Mouse (Mus musculus) liver, postnatal 0 days (tissue): Measurements from ENCODE around the gene Bnipl. TPM values are rescaled to one million over a fixed set of nuclear protein-coding genes. Genes with fewer than 3 reads are reported as not detected.

Source experiments
- ATAC-seq: fragments of 200-750 bp; cut with Nextera tagmentation; 2 replicates; pipeline ENCODE4 v1.8.0; 2017; ENCODE audit warnings: mild to moderate bottlenecking, moderate library complexity
- DNase-seq: peaks from one replicate; pipeline ENCODE4 v3.0.0-alpha.2; 2016
- H3K27ac ChIP-seq: fragments of 300-500 bp; sonication (generic); 2 replicates; pipeline ENCODE4 v1.5.1; 2014; ENCODE audit warnings: antibody characterized with exemption, moderate library complexity, mild to moderate bottlenecking, low read depth
- H3K27me3 ChIP-seq: fragments of 300-500 bp; sonication (generic); 2 replicates; pipeline ENCODE4 v1.6.1; 2014; ENCODE audit warnings: low read length, control low read depth, mixed read lengths; ENCODE audit not compliant: insufficient read depth
- H3K36me3 ChIP-seq: fragments of 300-500 bp; sonication (generic); replicated peaks from 2 replicates; pipeline ENCODE4 v1.6.1; 2014; ENCODE audit warnings: mild to moderate bottlenecking, control low read depth, low read length, moderate library complexity, mixed read lengths; ENCODE audit not compliant: insufficient read depth
- H3K4me1 ChIP-seq: fragments of 300-500 bp; sonication (generic); 2 replicates; pipeline ENCODE4 v1.6.1; 2014; ENCODE audit warnings: antibody characterized with exemption, mild to moderate bottlenecking, control low read depth; ENCODE audit not compliant: insufficient read depth
- H3K4me2 ChIP-seq: fragments of 300-500 bp; sonication (generic); 2 replicates; pipeline ENCODE4 v1.6.1; 2014; ENCODE audit warnings: low read depth, mild to moderate bottlenecking, low read length, moderate library complexity, mixed read lengths
- H3K4me3 ChIP-seq: fragments of 300-500 bp; sonication (generic); 2 replicates; pipeline ENCODE4 v1.5.1; 2014; ENCODE audit warnings: low read depth, low read length
- H3K9ac ChIP-seq: fragments of 300-500 bp; sonication (generic); replicated peaks from 2 replicates; pipeline ENCODE4 v1.6.1; 2014; ENCODE audit warnings: mild to moderate bottlenecking, moderate library complexity
- H3K9me3 ChIP-seq: fragments of 300-500 bp; sonication (generic); 2 replicates; pipeline ENCODE4 v1.6.1; 2016; ENCODE audit warnings: mild to moderate bottlenecking, control low read depth, low read length, mixed read lengths
- CTCF ChIP-seq: sonication (generic); IDR thresholded peaks from 2 replicates; pipeline ENCODE4 v1.5.1; 2016; ENCODE audit warnings: antibody characterized with exemption, low read depth
- EP300 ChIP-seq: IDR thresholded peaks from 2 replicates; pipeline ENCODE4 v1.6.1; 2016; ENCODE audit warnings: antibody characterized with exemption, low read depth, mild to moderate bottlenecking
- WGBS: fragments of 180-500 bp; shearing (Covaris S2); extraction: QIAGEN DNeasy Blood & Tissue Kit; methylation state at CpG from one replicate; pipeline ENCODE4 v1.1.7; 2014; ENCODE audit not compliant: insufficient replicate concordance; 5-methylcytosine and 5-hydroxymethylcytosine counted together
- polyA plus RNA-seq: library from polyadenylated mRNA; unstranded; fragments of >200 nt; fragmentation: Nextera tagmentation; extraction: Ambion mirVana; gene quantifications from 2 replicates; pipeline ENCODE4 v1.2.1, GENCODE M21; 2015

Gene Bnipl
- polyA plus RNA-seq, 1 experiment from 2014 or later: not detected

DNA sequence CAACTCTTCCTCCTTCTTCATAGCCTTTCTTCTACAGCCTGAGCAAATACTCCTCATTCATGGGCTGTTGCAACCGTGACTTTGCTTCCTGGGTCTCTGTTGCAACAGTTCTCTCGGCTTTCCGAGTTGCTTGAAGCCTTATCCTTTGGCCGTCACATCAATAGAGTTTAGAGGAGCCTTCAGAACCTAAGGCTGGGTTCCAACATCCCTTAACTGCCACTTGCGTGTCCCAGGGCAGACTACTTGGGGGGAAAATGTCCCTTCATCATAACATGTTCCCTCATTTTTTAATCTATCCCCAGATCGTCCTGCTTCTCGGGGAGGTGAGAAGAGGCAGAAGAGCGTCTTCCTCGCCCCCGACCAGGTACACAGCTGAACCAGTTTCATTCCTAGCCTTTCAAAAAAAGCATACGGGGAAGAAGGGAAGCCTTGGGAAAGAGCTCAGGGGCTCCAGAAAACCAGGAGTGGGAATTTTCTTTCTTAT is 31.4 kb upstream of the Bnipl start:
- ATAC-seq: peak; percentile 38
- peaks cover 7% of the 10 kb centered on the region for H3K36me3 ChIP-seq
- H3K9me3 ChIP-seq: no peaks in the 10 kb centered on the region
- peak overlapping the region; percentile 74 for H3K4me3 ChIP-seq
- H3K27ac ChIP-seq: peak overlapping the region; percentile 98
- DNase-seq: peak; percentile 72
- WGBS: 0% methylated on average over 11 of the region's 11 CpGs
- TF ChIP-seq EP300 (peak; percentile 31; the same call in 1 of the 2 replicates), CTCF (no peak)
- no peaks in the 10 kb centered on the region for H3K27me3 ChIP-seq
- peak overlapping the region; percentile 86 for H3K9ac ChIP-seq
- peaks cover 29% of the 10 kb centered on the region for H3K4me1 ChIP-seq
- H3K4me2 ChIP-seq: peak overlapping the region; percentile 83

- H3K4me3 ChIP-seq: peak within 1 kb of the TSS; percentile 74
- ATAC-seq: peak; percentile 82
- WGBS: 1% methylated on average over 52 of the region's 53 CpGs
These were observed 30.5 kb upstream of the Bnipl start, which contains the start of the genes Mindy1 and Prune1 for GRCm38 (mm10) chr3:95281216-95282126. TSS of gene Mindy1 (plus strand) at chr3:95281345. TSS of gene Prune1 (minus strand) at chr3:95282076.

DNA sequence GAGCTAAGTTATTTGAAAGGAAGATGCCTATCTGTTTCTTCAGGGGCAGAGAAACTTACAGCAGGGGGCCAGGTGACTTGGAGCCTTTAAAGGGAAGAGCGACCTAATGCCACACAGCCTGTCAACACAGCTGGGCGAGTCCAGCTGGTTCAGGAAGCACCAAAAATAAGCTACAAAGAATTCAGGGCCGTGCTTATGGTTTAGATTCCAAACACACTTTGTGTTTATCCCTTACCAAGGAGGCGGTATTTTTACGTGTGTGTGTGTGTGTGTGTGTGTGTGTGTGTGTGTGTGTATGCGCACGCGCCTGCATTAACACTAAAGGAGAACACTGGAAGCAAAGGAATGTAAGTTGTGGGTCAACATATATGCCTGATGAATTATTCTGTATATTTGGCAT is 29.8 kb upstream of the Bnipl start:
- H3K9ac ChIP-seq: peak overlapping the region; percentile 86
- peak overlapping the region; percentile 74 for H3K4me3 ChIP-seq
- whole genome bisulfite sequencing: 13% methylated on average over 8 of the region's 8 CpGs
- H3K4me2 ChIP-seq: peak overlapping the region; percentile 83
- H3K27ac ChIP-seq: peak overlapping the region; percentile 98
- no peak for ATAC-seq
- 0 out of 2 replicates have a peak, but pooled peaks cover 2% of the 10 kb centered on the region for H3K36me3 ChIP-seq
- no peaks in the 10 kb centered on the region for H3K9me3 ChIP-seq
- TF ChIP-seq EP300 (no peak), CTCF (no peak)
- H3K4me1 ChIP-seq: peaks cover 37% of the 10 kb centered on the region
- H3K27me3 ChIP-seq: no peaks in the 10 kb centered on the region
- peak; percentile 41 for DNase-seq

More at GRCm38 (mm10) chr3:95281216-95282126, 30.5 kb upstream of the Bnipl start, which contains the start of the genes Mindy1 and Prune1:
- no peaks in the 10 kb centered on the region for H3K9me3 ChIP-seq
- H3K4me1 ChIP-seq: peaks cover 34% of the 10 kb centered on the region
- peak; percentile 99 for DNase-seq
- peak within 1 kb of the TSS; percentile 83 for H3K4me2 ChIP-seq
- 0 out of 2 replicates have a peak, but pooled peaks cover 2% of the 10 kb centered on the region for H3K36me3 ChIP-seq
- TF ChIP-seq CTCF: peak; percentile 63
- TF ChIP-seq EP300: 0 out of 2 replicates have a peak, but pooled peaks have one; percentile 49
- H3K27me3 ChIP-seq: no peaks in the 10 kb centered on the region
- H3K9ac ChIP-seq: peak within 1 kb of the TSS; percentile 86
- peak within 1 kb of the TSS; percentile 98 for H3K27ac ChIP-seq

- Histone ChIP-seq H3K9ac (no peak overlapping the region), H3K9me3 (no peaks in the 10 kb centered on the region), H3K27ac (peak overlapping the region; percentile 77), H3K27me3 (no peaks in the 10 kb centered on the region), H3K4me3 (no peak overlapping the region), H3K4me1 (peaks cover 23% of the 10 kb centered on the region), H3K36me3 (no peaks in the 10 kb centered on the region), H3K4me2 (no peak overlapping the region)
- peak; percentile 53 for ATAC-seq
- WGBS: 53% methylated on average over 1 of the region's 1 CpGs
- DNase-seq: peak; percentile 79
- no peak for TF ChIP-seq EP300
These were observed 26.2 kb upstream of the Bnipl start for GRCm38 (mm10) chr3:95277149-95277551.

GRCm38 (mm10) chr3:95276428-95276934 is 25.5 kb upstream of the Bnipl start:
- ATAC-seq: no peak
- no peaks in the 10 kb centered on the region for H3K9me3 ChIP-seq
- no peaks in the 10 kb centered on the region for H3K36me3 ChIP-seq
- no peak for TF ChIP-seq CTCF
- TF ChIP-seq EP300: no peak
- no peak for DNase-seq
- no peak overlapping the region for H3K9ac ChIP-seq
- 58% methylated on average over 5 of the region's 5 CpGs for WGBS
- no peak overlapping the region for H3K4me2 ChIP-seq
- H3K27me3 ChIP-seq: no peaks in the 10 kb centered on the region
- peaks cover 23% of the 10 kb centered on the region for H3K4me1 ChIP-seq
- no peak overlapping the region for H3K4me3 ChIP-seq
- peak overlapping the region; percentile 56 for H3K27ac ChIP-seq

GRCm38 (mm10) chr3:95275161-95275560 is 24.2 kb upstream of the Bnipl start:
- 53% methylated on average over 6 of the region's 6 CpGs for WGBS
- Histone ChIP-seq H3K9ac (no peak overlapping the region), H3K36me3 (no peaks in the 10 kb centered on the region), H3K27ac (no peak overlapping the region), H3K4me3 (no peak overlapping the region), H3K4me1 (peaks cover 20% of the 10 kb centered on the region), H3K9me3 (no peaks in the 10 kb centered on the region), H3K27me3 (no peaks in the 10 kb centered on the region), H3K4me2 (no peak overlapping the region)
- ATAC-seq (no peak), DNase-seq (no peak)
- no peak for TF ChIP-seq CTCF
- no peak for TF ChIP-seq EP300
